Mouse (Mus musculus): Measurements from ENCODE around the gene Tlx3. TPM values are rescaled to one million over a fixed set of nuclear protein-coding genes. Genes with fewer than 3 reads are reported as not detected.

The Tlx3 gene
- polyA plus RNA-seq, 1 experiment from 2014 or later, result 0.28 TPM

- H3K27ac ChIP-seq, result no peak overlapping the region
- H3K27me3 ChIP-seq (ENCODE audit: insufficient read depth, poor library complexity, severe bottlenecking), result peaks cover 100% of the 10 kb centered on the region
- H3K4me3 ChIP-seq, result peak overlapping the region; percentile 50
- no peak for DNase-seq (ENCODE audit: low spot score)
- peaks cover 25% of the 10 kb centered on the region for H3K4me1 ChIP-seq
- no peaks in the 10 kb centered on the region for H3K36me3 ChIP-seq
- 1% methylated on average over 47 of the region's 47 CpGs for whole genome bisulfite sequencing
- no peaks in the 10 kb centered on the region for H3K9me3 ChIP-seq
These were observed 417 bp downstream of the Tlx3 start for GRCm38 (mm10) chr11:33202972-33203371.

GRCm38 (mm10) chr11:33202296-33202695 lies 1.1 kb downstream of the Tlx3 start:
- no peak for DNase-seq (ENCODE audit: low spot score)
- H3K36me3 ChIP-seq, result no peaks in the 10 kb centered on the region
- peaks cover 4% of the 10 kb centered on the region; the same call in 1 of the 2 replicates for H3K9me3 ChIP-seq
- peaks cover 25% of the 10 kb centered on the region for H3K4me1 ChIP-seq
- 1% methylated on average over 37 of the region's 37 CpGs for WGBS
- peaks cover 100% of the 10 kb centered on the region for H3K27me3 ChIP-seq (ENCODE audit: insufficient read depth, poor library complexity, severe bottlenecking)
- H3K4me3 ChIP-seq, result no peak overlapping the region
- no peak overlapping the region for H3K27ac ChIP-seq

- H3K27me3 ChIP-seq (ENCODE audit: insufficient read depth, poor library complexity, severe bottlenecking), result peaks cover 100% of the 10 kb centered on the region
- 3% methylated on average over 19 of the region's 19 CpGs for WGBS
- peaks cover 25% of the 10 kb centered on the region for H3K4me1 ChIP-seq
- H3K36me3 ChIP-seq, result no peaks in the 10 kb centered on the region
- no peak for DNase-seq (ENCODE audit: low spot score)
- peaks cover 6% of the 10 kb centered on the region; the same call in 1 of the 2 replicates for H3K9me3 ChIP-seq
- H3K27ac ChIP-seq, result no peak overlapping the region
- peak overlapping the region; percentile 52 for H3K4me3 ChIP-seq
These were observed 1.8 kb downstream of the Tlx3 start for GRCm38 (mm10) chr11:33201626-33202010.

- under 1% methylated on average over 76 of the region's 76 CpGs for WGBS
- no peak overlapping the region for H3K27ac ChIP-seq
- peaks cover 100% of the 10 kb centered on the region for H3K27me3 ChIP-seq (ENCODE audit: insufficient read depth, poor library complexity, severe bottlenecking)
- no peak for DNase-seq (ENCODE audit: low spot score)
- H3K9me3 ChIP-seq, result peaks cover 6% of the 10 kb centered on the region; the same call in 1 of the 2 replicates
- peaks cover 26% of the 10 kb centered on the region for H3K4me1 ChIP-seq
- no peaks in the 10 kb centered on the region for H3K36me3 ChIP-seq
- H3K4me3 ChIP-seq, result peak overlapping the region; percentile 52
These were observed 2.4 kb downstream of the Tlx3 start for GRCm38 (mm10) chr11:33200764-33201625.

GRCm38 (mm10) chr11:33199906-33200763 lies 3.3 kb downstream of the Tlx3 start:
- WGBS, result 1% methylated on average over 45 of the region's 45 CpGs
- Histone ChIP-seq H3K9me3 (peaks cover 6% of the 10 kb centered on the region; the same call in 1 of the 2 replicates), H3K4me1 (peaks cover 30% of the 10 kb centered on the region), H3K4me3 (peak overlapping the region; percentile 52), H3K36me3 (no peaks in the 10 kb centered on the region), H3K27ac (no peak overlapping the region), H3K27me3 (ENCODE audit: insufficient read depth, poor library complexity, severe bottlenecking) (peaks cover 100% of the 10 kb centered on the region)
- no peak for DNase-seq (ENCODE audit: low spot score)

- Histone ChIP-seq H3K36me3 (no peaks in the 10 kb centered on the region), H3K4me3 (no peak overlapping the region), H3K27ac (no peak overlapping the region), H3K27me3 (ENCODE audit: insufficient read depth, poor library complexity, severe bottlenecking) (peaks cover 99% of the 10 kb centered on the region), H3K4me1 (peaks cover 30% of the 10 kb centered on the region), H3K9me3 (peaks cover 6% of the 10 kb centered on the region; the same call in 1 of the 2 replicates)
- DNase-seq (ENCODE audit: low spot score), result no peak
- 3% methylated on average over 15 of the region's 15 CpGs for WGBS
These were observed 4.3 kb downstream of the Tlx3 start for GRCm38 (mm10) chr11:33199117-33199514.

- Histone ChIP-seq H3K36me3 (no peaks in the 10 kb centered on the region), H3K9me3 (peaks cover 6% of the 10 kb centered on the region; the same call in 1 of the 2 replicates), H3K4me1 (peaks cover 32% of the 10 kb centered on the region), H3K27ac (no peak overlapping the region), H3K27me3 (ENCODE audit: insufficient read depth, poor library complexity, severe bottlenecking) (peaks cover 99% of the 10 kb centered on the region), H3K4me3 (no peak overlapping the region)
- WGBS, result 19% methylated on average over 22 of the region's 22 CpGs
- no peak for DNase-seq (ENCODE audit: low spot score)
These were observed 4.9 kb downstream of the Tlx3 start for GRCm38 (mm10) chr11:33198351-33199116.

- WGBS, result 12% methylated on average over 15 of the region's 15 CpGs
- DNase-seq (ENCODE audit: low spot score), result no peak
- H3K4me1 ChIP-seq, result peaks cover 26% of the 10 kb centered on the region
- peaks cover 6% of the 10 kb centered on the region; the same call in 1 of the 2 replicates for H3K9me3 ChIP-seq
- peaks cover 99% of the 10 kb centered on the region for H3K27me3 ChIP-seq (ENCODE audit: insufficient read depth, poor library complexity, severe bottlenecking)
- no peak overlapping the region for H3K27ac ChIP-seq
- no peak overlapping the region for H3K4me3 ChIP-seq
- H3K36me3 ChIP-seq, result no peaks in the 10 kb centered on the region
These were observed 5.7 kb downstream of the Tlx3 start for GRCm38 (mm10) chr11:33197673-33198072.

- H3K27ac ChIP-seq, result no peak overlapping the region
- H3K9me3 ChIP-seq, result peaks cover 6% of the 10 kb centered on the region; the same call in 1 of the 2 replicates
- peaks cover 25% of the 10 kb centered on the region for H3K4me1 ChIP-seq
- H3K27me3 ChIP-seq (ENCODE audit: insufficient read depth, poor library complexity, severe bottlenecking), result peaks cover 99% of the 10 kb centered on the region
- 28% methylated on average over 13 of the region's 13 CpGs for WGBS
- no peak overlapping the region for H3K4me3 ChIP-seq
- DNase-seq (ENCODE audit: low spot score), result no peak
- no peaks in the 10 kb centered on the region for H3K36me3 ChIP-seq
These were observed 6.3 kb downstream of the Tlx3 start for GRCm38 (mm10) chr11:33197133-33197514.

GRCm38 (mm10) chr11:33196447-33197132 lies 6.8 kb downstream of the Tlx3 start:
- peaks cover 6% of the 10 kb centered on the region; the same call in 1 of the 2 replicates for H3K9me3 ChIP-seq
- peak overlapping the region; percentile 5; the same call in 1 of the 2 replicates for H3K4me3 ChIP-seq
- no peak for DNase-seq (ENCODE audit: low spot score)

GRCm38 (mm10) chr11:33195531-33196446 lies 7.6 kb downstream of the Tlx3 start:
- no peak for DNase-seq (ENCODE audit: low spot score)
- no peak overlapping the region for H3K27ac ChIP-seq
- peaks cover 6% of the 10 kb centered on the region; the same call in 1 of the 2 replicates for H3K9me3 ChIP-seq
- peaks cover 16% of the 10 kb centered on the region for H3K4me1 ChIP-seq
- no peak overlapping the region; the same call in 1 of the 2 replicates for H3K4me3 ChIP-seq
- WGBS, result 4% methylated on average over 25 of the region's 25 CpGs
- no peaks in the 10 kb centered on the region for H3K36me3 ChIP-seq
- peaks cover 99% of the 10 kb centered on the region for H3K27me3 ChIP-seq (ENCODE audit: insufficient read depth, poor library complexity, severe bottlenecking)

More at GRCm38 (mm10) chr11:33196447-33197132, 6.8 kb downstream of the Tlx3 start:
- WGBS, result 7% methylated on average over 24 of the region's 24 CpGs
- Histone ChIP-seq H3K36me3 (no peaks in the 10 kb centered on the region), H3K4me1 (peaks cover 24% of the 10 kb centered on the region), H3K27me3 (ENCODE audit: insufficient read depth, poor library complexity, severe bottlenecking) (peaks cover 99% of the 10 kb centered on the region), H3K27ac (no peak overlapping the region)

All from heart, embryonic 10.5 days (tissue).